Mouse (Mus musculus): ENCODE data around the gene Spink2.
"Not testable (repeated sequence)": the region's sequence is repeated elsewhere in the genome, so short reads cannot be mapped to it uniquely, and the experiment has no call there.

The Spink2 gene

GRCm38 (mm10) chr5:77211236-77211635, at the start of gene Spink2:
Spink2 (minus strand) TSS chr5:77211471.
- in situ Hi-C loops (cut with MboI; ENCODE audit: low sequenced_read_pairs): no loop called here

DNA sequence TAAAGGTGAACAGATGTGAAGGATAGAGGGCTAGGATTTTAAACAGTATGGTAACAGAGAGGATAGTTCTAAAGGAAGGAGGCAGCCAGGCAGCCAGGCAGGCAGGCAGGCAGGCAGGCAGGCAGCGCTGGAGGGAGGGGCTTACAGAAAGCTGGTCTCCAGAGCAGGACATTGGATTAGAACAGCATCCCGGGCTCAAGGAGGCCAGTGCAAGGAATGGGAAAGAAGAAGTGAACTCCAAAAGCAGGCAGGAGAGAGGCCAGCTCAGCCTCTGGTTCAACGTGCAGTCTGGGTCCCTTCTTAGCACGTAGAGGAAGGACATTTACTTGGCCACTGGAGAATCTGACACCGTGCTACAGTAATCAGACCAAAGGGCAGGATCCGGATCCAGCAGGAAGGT, 48.9 kb upstream of the Spink2 start:
- in situ Hi-C loops (cut with MboI; ENCODE audit: low sequenced_read_pairs): no loop called here

DNA sequence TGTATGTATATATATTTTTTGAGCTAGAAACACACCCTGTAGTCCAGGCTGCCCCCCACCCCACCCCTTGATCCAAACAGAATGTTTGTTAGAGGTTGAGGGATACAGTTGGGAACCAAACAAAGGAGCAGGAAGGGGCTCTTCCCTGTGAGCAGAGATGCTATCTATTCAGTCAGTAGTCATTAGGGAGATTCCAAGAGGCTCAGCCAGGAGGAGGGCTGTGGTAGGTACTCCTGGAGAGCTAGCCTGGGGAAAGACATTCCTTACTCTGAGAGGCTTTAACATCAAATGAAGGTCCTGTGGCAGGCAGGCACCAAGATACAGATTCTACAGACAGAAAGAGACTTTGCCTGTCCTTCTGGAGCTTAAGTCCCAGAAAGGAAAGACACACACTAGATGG, 48.0 kb upstream of the Spink2 start:
- in situ Hi-C loops (cut with MboI; ENCODE audit: low sequenced_read_pairs): no loop called here

DNA sequence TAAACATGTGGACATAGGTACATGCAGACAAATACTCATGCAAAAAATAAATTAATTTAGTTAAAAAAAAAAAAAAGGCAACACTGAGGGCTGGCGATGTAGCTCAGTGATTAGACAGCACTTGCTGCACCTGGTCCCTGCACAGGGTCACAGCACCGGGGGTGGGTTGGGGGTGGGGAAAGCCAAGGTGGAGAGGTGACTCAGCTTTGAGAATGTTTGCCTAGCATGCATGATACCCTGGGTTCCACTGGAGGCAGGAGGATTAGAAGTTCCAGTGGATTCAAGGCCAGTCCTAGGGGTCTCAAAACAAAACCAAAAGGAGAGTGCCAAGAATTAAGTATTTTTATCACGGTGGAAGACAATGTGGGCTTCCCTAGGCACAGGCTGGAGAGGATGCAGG, 46.3 kb upstream of the Spink2 start:
- in situ Hi-C loops (cut with MboI; ENCODE audit: low sequenced_read_pairs): no loop called here

DNA sequence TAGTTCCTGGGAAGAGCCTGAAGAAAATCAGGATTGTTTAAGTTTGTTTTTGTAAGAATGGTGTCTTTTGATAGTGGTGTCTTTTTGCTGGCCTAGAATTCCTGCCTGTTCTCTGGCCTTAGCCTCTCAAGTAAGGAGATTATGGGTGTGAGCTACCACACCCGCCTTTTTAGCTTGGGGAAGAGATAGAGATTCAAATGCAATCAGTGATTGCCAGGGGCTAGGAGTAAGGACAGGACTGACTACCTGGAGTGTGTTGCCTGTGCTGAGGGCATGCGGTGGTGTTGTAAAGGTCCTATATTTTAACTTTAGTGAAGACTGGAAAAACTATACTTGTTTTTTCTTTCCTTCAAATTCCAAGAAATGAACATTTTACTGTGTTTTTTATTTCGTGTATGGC, 43.1 kb upstream of the Spink2 start:
- in situ Hi-C loops (cut with MboI; ENCODE audit: low sequenced_read_pairs): no loop called here

- in situ Hi-C loops (cut with MboI; ENCODE audit: low sequenced_read_pairs): no loop called here
These were observed 41.9 kb upstream of the Spink2 start for GRCm38 (mm10) chr5:77253154-77253553.

DNA sequence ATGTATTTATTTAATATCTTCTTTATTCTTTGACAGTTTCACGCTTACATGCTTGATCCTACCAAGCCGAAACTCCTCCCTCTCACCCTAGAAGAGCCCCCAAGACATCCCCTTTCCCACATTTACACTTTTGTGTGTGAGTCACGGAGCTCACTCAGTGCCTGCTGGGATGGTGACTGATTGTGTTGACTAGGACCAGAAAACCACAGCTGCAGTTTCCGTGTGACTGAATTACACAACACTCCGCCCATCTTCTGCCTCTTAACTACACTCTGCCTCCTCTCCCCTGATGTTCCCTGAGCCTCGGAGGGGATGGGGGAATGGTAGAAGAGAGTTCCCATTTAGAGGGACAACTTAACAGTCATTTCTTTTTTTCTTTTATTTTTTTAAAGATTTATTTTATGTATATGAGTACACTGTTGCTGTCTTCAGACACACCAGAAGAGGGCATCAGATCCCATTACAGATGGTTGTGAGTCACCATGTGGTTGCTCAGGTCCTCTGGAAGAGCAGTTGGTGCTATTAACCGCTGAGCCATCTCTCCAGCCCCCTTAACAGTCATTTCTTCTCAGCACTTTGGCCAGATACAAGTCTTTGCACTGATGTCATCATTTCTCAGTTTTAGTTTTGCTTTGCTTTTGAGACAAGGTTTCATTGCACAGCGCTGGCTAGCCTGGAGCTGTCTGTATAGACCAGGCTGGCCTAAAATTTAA, 41.0 kb upstream of the Spink2 start:
- in situ Hi-C loops (cut with MboI; ENCODE audit: low sequenced_read_pairs): no loop called here

- in situ Hi-C loops (cut with MboI; ENCODE audit: low sequenced_read_pairs): no loop called here
These were observed 40.4 kb upstream of the Spink2 start for GRCm38 (mm10) chr5:77251656-77252055.

- in situ Hi-C loops (cut with MboI; ENCODE audit: low sequenced_read_pairs): no loop called here
These were observed 38.8 kb upstream of the Spink2 start for GRCm38 (mm10) chr5:77250083-77250482.

- in situ Hi-C loops (cut with MboI; ENCODE audit: low sequenced_read_pairs): no loop called here
These were observed 34.8 kb upstream of the Spink2 start for GRCm38 (mm10) chr5:77245787-77246671.

DNA sequence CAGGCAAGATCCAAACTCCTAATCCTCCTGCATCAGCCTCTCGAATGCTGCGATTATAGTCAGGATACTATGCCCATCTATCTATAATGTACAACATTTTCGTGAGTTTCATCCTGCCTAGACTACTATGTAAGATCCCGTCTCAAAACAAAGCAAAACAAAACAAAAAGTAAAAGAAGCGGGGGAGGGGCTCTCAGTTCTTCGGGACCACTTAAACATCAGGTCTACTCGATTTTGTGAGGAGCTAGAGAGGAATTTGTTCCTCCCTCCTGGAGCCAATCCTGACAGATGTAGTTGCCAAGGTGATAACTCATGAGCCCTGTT, 34.2 kb upstream of the Spink2 start:
- in situ Hi-C loops (cut with MboI; ENCODE audit: low sequenced_read_pairs): no loop called here

GRCm38 (mm10) chr5:77244331-77244987, 33.2 kb upstream of the Spink2 start:
- in situ Hi-C loops (cut with MboI; ENCODE audit: low sequenced_read_pairs): no loop called here

- in situ Hi-C loops (cut with MboI; ENCODE audit: low sequenced_read_pairs): no loop called here
These were observed 25.8 kb upstream of the Spink2 start for GRCm38 (mm10) chr5:77237104-77237503.

DNA sequence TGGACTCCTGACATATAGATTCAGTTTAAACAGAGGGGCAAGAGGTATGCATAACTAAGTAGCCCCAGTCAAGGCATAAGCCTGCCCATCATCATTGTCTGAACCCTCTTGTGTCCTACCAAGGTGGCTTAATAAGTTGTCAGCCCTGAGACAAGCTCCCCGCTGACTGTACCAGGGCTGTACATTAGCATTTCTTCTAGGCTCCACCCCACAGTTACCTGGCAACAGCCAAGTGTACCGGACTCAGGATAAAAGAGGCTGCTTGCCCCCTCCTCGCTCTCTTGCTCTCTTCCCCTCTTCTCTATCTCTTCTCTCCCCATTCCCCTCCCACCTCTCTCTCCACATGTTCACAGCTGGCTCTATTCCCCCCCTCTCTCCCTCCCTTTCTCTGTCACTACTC, 23.6 kb upstream of the Spink2 start:
- in situ Hi-C loops (cut with MboI; ENCODE audit: low sequenced_read_pairs): no loop called here

DNA sequence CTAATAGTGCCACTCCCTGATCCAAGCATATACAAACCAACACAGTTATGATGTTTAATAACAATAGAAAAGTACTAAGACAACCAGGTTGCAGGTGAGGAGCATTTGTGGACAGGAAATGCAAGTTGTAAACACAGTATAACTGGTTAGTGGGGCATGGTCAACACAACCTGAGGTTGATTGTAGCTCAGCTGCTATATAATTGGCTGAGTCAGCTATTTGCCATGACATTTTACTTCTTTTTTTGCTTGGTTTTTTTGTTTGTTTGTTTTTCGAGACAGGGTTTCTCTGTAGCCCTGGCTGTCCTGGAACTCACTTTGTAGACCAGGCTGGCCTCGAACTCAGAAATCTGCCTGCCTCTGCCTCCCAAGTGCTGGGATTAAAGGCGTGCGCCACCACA, 20.6 kb upstream of the Spink2 start:
- in situ Hi-C loops (cut with MboI; ENCODE audit: low sequenced_read_pairs): not testable (repeated sequence)

DNA sequence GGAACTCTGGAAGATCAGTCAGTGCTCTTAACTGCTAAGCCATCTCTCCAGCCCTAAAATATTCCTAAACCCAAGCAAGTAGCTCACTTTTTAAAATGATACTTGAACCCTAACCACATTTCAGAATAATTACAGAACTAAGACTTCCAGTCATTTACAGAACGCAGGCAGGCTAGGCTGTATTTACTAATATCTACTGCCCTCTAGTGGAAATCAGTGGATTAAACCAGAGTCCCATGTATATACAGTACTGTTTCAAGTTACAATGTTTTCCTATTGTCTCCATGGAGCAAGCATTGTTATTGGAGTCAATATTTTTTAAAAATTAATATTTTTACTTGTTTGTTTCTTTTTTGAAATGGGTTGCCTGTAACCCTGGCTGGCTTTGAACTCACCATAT, 17.7 kb upstream of the Spink2 start:
- in situ Hi-C loops (cut with MboI; ENCODE audit: low sequenced_read_pairs): no loop called here

DNA sequence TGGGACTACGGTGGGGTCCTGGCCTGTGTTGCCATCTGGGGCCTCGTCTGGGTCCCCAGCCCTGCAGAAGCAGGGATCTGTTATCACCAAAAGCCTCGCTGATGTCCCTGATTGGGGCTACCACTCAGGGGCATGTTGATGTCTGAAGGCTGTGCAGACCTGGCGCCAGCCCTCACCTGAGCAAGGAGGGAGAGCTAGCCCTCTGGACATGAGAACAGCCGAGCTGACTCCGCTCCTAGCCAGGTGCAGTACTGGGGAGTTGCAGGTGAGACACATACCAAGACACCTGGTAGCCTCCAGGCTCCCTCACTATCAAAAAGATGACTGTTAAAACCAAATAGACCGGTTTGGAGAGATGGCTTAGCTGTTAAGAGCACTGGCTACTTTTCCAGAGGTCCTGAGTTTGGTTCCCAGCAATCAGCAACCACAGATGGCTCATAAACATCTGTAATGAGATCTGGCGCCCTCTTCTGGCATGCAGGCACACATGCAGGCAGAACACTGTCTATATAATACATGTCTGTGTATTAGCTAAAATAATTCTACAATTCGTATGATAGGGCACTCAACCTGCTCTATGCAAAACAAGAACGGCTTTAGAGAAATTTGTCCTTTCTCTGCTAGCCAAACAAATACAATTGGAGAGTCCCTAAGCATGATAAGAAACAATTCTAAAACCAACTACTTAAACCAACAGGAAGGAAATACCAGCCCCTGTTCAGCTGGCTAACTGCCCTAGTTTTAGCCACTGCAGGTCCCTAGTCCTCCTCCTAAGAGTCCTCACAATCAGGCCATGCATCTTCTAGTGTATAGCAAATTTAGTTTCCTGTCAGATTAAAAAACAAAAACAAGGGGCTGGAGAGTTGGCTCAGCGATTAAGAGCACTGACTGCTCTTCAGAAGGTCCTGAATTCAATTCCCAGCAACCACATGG, 12.0 kb upstream of the Spink2 start:
- in situ Hi-C loops (cut with MboI; ENCODE audit: low sequenced_read_pairs): no loop called here

- in situ Hi-C loops (cut with MboI; ENCODE audit: low sequenced_read_pairs): no loop called here
These were observed 6.5 kb upstream of the Spink2 start for GRCm38 (mm10) chr5:77217724-77218123.

GRCm38 (mm10) chr5:77217211-77217610, 5.9 kb upstream of the Spink2 start:
- in situ Hi-C loops (cut with MboI; ENCODE audit: low sequenced_read_pairs): no loop called here

DNA sequence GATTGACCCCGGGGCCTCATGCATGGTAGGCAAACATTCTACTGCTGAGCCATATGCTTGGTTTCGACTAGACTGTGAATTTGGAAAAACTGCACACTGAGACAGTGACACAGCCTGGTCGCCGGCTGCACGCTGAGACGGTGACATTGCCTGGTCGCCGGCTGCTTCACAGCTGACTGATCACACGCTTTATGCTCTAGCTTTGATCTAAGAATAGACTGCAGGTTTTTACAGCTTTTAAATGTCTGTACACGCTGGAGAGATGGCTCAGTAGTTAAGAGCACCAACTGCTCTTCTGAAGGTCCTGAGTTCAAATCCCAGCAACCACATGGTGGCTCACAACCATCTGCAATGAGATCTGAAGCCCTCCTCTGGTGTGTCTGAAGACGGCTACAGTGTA, 5.1 kb downstream of the Spink2 start:
- in situ Hi-C loops (cut with MboI; ENCODE audit: low sequenced_read_pairs): no loop called here

GRCm38 (mm10) chr5:77202238-77202637, 9.0 kb downstream of the Spink2 start:
- in situ Hi-C loops (cut with MboI; ENCODE audit: low sequenced_read_pairs): no loop called here
